Mouse (Mus musculus) G1E (cell line): ENCODE measurements at regions not wholly inside any gene's neighbourhood (a gene's known extent, or its start where the extent isn't known, plus 50 kb on each side); places are given as distances from the start of the nearest gene placed in this dataset.

ENCODE experiments used
- CTCF ChIP-seq: IDR thresholded peaks from 2 replicates; pipeline ENCODE4 v1.5.1; 2012; ENCODE audit warnings: low read depth, low read length, inconsistent platforms, mixed read lengths
- GATA1 ChIP-seq: IDR thresholded peaks from 2 replicates; pipeline ENCODE4 v1.6.1; 2012; ENCODE audit warnings: borderline replicate concordance, low read length, inconsistent platforms, mixed read lengths
- GATA2 ChIP-seq: IDR thresholded peaks from 2 replicates; pipeline ENCODE4 v1.6.1; 2012; ENCODE audit warnings: low read depth, low read length, inconsistent platforms, borderline replicate concordance
- POLR2AphosphoS5 ChIP-seq: IDR thresholded peaks from 2 replicates; pipeline ENCODE4 v1.6.1; 2012; ENCODE audit warnings: low read depth, low read length, inconsistent platforms; ENCODE audit not compliant: insufficient replicate concordance
- TAL1 ChIP-seq: conservative IDR thresholded peaks from 2 replicates; pipeline ENCODE4 v1.6.1; 2012; ENCODE audit warnings: low read depth, low read length, inconsistent platforms, mixed read lengths

- no peak for TF ChIP-seq CTCF
- TF ChIP-seq GATA1: no peak
- TF ChIP-seq TAL1: no peak
- TF ChIP-seq POLR2AphosphoS5: no peak
- no peak for TF ChIP-seq GATA2
These were observed 241.1 kb upstream of the Sall1 start for GRCm38 (mm10) chr8:89284871-89285564.
